Mouse (Mus musculus): ENCODE results near the gene Pde2a.

Gene Pde2a

GRCm38 (mm10) chr7:101503351-101503750 is 81.9 kb downstream of the Pde2a start:
- intact Hi-C loops (cut with DNase I): loop anchor here (1.0 to 5.0 kb wide), 2 partner anchors 53 to 76 kb away; no protein-coding TSS in a partner anchor

- intact Hi-C loops (cut with DNase I): loop anchor here (1.0 to 5.0 kb wide), 2 partner anchors 54 to 77 kb away; no protein-coding TSS in a partner anchor
Measured at GRCm38 (mm10) chr7:101503803-101504202, 82.3 kb downstream of the Pde2a start.

- intact Hi-C loops (cut with DNase I): loop anchor here (5.0 kb wide), 1 partner anchor 77 kb away; no protein-coding TSS in a partner anchor
Measured at GRCm38 (mm10) chr7:101504507-101504906, 83.0 kb downstream of the Pde2a start.

- intact Hi-C loops (cut with DNase I): no loop called here
Measured at GRCm38 (mm10) chr7:101509212-101509611, 87.7 kb downstream of the Pde2a start.

GRCm38 (mm10) chr7:101513655-101514054 is 92.2 kb downstream of the Pde2a start:
- intact Hi-C loops (cut with DNase I): no loop called here

- intact Hi-C loops (cut with DNase I): no loop called here
Measured at GRCm38 (mm10) chr7:101514768-101515167, 93.3 kb downstream of the Pde2a start.

- intact Hi-C loops (cut with DNase I): no loop called here
Measured at GRCm38 (mm10) chr7:101515295-101515694, 93.8 kb downstream of the Pde2a start.

GRCm38 (mm10) chr7:101516460-101516859 is 95.0 kb downstream of the Pde2a start:
- intact Hi-C loops (cut with DNase I): no loop called here

GRCm38 (mm10) chr7:101521696-101522095 is 100.2 kb downstream of the Pde2a start:
- intact Hi-C loops (cut with DNase I): no loop called here

- intact Hi-C loops (cut with DNase I): no loop called here
Measured at GRCm38 (mm10) chr7:101523205-101523604, 101.7 kb downstream of the Pde2a start.

- intact Hi-C loops (cut with DNase I): no loop called here
Measured at GRCm38 (mm10) chr7:101526484-101526883, 105.0 kb downstream of the Pde2a start.

GRCm38 (mm10) chr7:101534428-101534827 is 112.9 kb downstream of the Pde2a start:
- intact Hi-C loops (cut with DNase I): no loop called here

- intact Hi-C loops (cut with DNase I): no loop called here
Measured at GRCm38 (mm10) chr7:101535102-101535501, 113.6 kb downstream of the Pde2a start.

- intact Hi-C loops (cut with DNase I): no loop called here
Measured at GRCm38 (mm10) chr7:101535517-101535916, 114.0 kb downstream of the Pde2a start.

GRCm38 (mm10) chr7:101537541-101537940 is 116.0 kb downstream of the Pde2a start:
- intact Hi-C loops (cut with DNase I): no loop called here

GRCm38 (mm10) chr7:101538141-101538933 is 116.8 kb downstream of the Pde2a start:
- intact Hi-C loops (cut with DNase I): loop anchor here (2.0 kb wide), 1 partner anchor 90 kb away; no protein-coding TSS in a partner anchor

- intact Hi-C loops (cut with DNase I): loop anchor here (2.0 to 5.0 kb wide), 2 partner anchors 83 to 91 kb away; no protein-coding TSS in a partner anchor
Measured at GRCm38 (mm10) chr7:101539774-101540173, 118.3 kb downstream of the Pde2a start.

- intact Hi-C loops (cut with DNase I): loop anchor here (5.0 kb wide), 1 partner anchor 82 kb away; no protein-coding TSS in a partner anchor
Measured at GRCm38 (mm10) chr7:101540684-101541083, 119.2 kb downstream of the Pde2a start.

- intact Hi-C loops (cut with DNase I): loop anchor here (5.0 kb wide), 1 partner anchor 81 kb away; no protein-coding TSS in a partner anchor
Measured at GRCm38 (mm10) chr7:101541132-101541531, 119.6 kb downstream of the Pde2a start.

- intact Hi-C loops (cut with DNase I): loop anchor here (5.0 kb wide), 1 partner anchor 81 kb away; no protein-coding TSS in a partner anchor
Measured at GRCm38 (mm10) chr7:101541734-101542133, 120.2 kb downstream of the Pde2a start.

- intact Hi-C loops (cut with DNase I): no loop called here
Measured at GRCm38 (mm10) chr7:101547651-101548050, 126.2 kb downstream of the Pde2a start.

GRCm38 (mm10) chr7:101549266-101549665 is 127.8 kb downstream of the Pde2a start:
- intact Hi-C loops (cut with DNase I): no loop called here

Measured in adrenal gland (tissue).